Mouse (Mus musculus) embryonic facial prominence, embryonic 11.5 days (tissue): ENCODE data around the gene Zan. TPM values are rescaled to one million over a fixed set of nuclear protein-coding genes. Genes with fewer than 3 reads are reported as not detected.
"Not testable (repeated sequence)": the region's sequence is repeated elsewhere in the genome, so short reads cannot be mapped to it uniquely, and the experiment has no call there.

Source experiments
- ATAC-seq: fragments of 200-750 bp; cut with Nextera tagmentation; replicated peaks from 2 replicates; pipeline ENCODE4 v1.8.0; 2017; ENCODE audit warnings: low read depth; ENCODE audit not compliant: insufficient number of reproducible peaks, low FRiP score, low TSS enrichment
- DNase-seq: peaks from one replicate; pipeline ENCODE4 v3.0.0-alpha.2; 2015; ENCODE audit warnings: low spot score
- H3K27ac ChIP-seq: fragments of 300-500 bp; sonication (generic); replicated peaks from 2 replicates; pipeline ENCODE4 v1.5.1; 2014; ENCODE audit warnings: mild to moderate bottlenecking, low read depth, low read length, control low read depth
- H3K27me3 ChIP-seq: fragments of 300-500 bp; sonication (generic); 2 replicates; pipeline ENCODE4 v1.6.1; 2014; ENCODE audit warnings: mild to moderate bottlenecking, low read length, moderate library complexity, mixed read lengths; ENCODE audit not compliant: control insufficient read depth, insufficient read depth
- H3K36me3 ChIP-seq: fragments of 300-500 bp; sonication (generic); replicated peaks from 2 replicates; pipeline ENCODE4 v1.6.1; 2014; ENCODE audit warnings: low read depth, mild to moderate bottlenecking, low read length, moderate library complexity, mixed read lengths; ENCODE audit not compliant: control insufficient read depth, insufficient read depth
- H3K4me1 ChIP-seq: fragments of 300-500 bp; sonication (generic); 2 replicates; pipeline ENCODE4 v1.6.1; 2014; ENCODE audit warnings: low read length, mixed read lengths; ENCODE audit not compliant: control insufficient read depth, insufficient read depth
- H3K4me2 ChIP-seq: fragments of 300-500 bp; sonication (generic); 2 replicates; pipeline ENCODE4 v1.6.1; 2014; ENCODE audit warnings: low read depth, mild to moderate bottlenecking, control low read depth, low read length, moderate library complexity
- H3K4me3 ChIP-seq: fragments of 300-500 bp; sonication (generic); 2 replicates; pipeline ENCODE4 v1.5.1; 2014; ENCODE audit warnings: low read depth, low read length, control low read depth
- H3K9ac ChIP-seq: fragments of 300-500 bp; sonication (generic); replicated peaks from 2 replicates; pipeline ENCODE4 v1.6.1; 2014; ENCODE audit warnings: mild to moderate bottlenecking, control low read depth, low read length
- H3K9me3 ChIP-seq: fragments of 300-500 bp; sonication (generic); replicated peaks from 2 replicates; pipeline ENCODE4 v1.6.1; 2016; ENCODE audit warnings: mild to moderate bottlenecking, low read length, inconsistent platforms, mixed read lengths; ENCODE audit not compliant: control insufficient read depth
- WGBS: fragments of 180-500 bp; shearing (Covaris S2); extraction: QIAGEN DNeasy Blood & Tissue Kit; methylation state at CpG from one replicate; pipeline ENCODE4 v1.1.7; 2014; 5-methylcytosine and 5-hydroxymethylcytosine counted together
- polyA plus RNA-seq: library from polyadenylated mRNA; unstranded; fragments of >200 nt; fragmentation: Nextera tagmentation; extraction: Ambion mirVana; gene quantifications from 2 replicates; pipeline ENCODE4 v1.2.1, GENCODE M21; 2014

Zan gene
- polyA plus RNA-seq, 1 experiment from 2014 or later: 0.06 TPM

GRCm38 (mm10) chr5:137455866-137456591, 20.8 kb downstream of the Zan start:
- Histone ChIP-seq H3K4me1 (no peaks in the 10 kb centered on the region), H3K9me3 (no peaks in the 10 kb centered on the region)
- WGBS: 67% methylated on average over 7 of the region's 7 CpGs

DNA sequence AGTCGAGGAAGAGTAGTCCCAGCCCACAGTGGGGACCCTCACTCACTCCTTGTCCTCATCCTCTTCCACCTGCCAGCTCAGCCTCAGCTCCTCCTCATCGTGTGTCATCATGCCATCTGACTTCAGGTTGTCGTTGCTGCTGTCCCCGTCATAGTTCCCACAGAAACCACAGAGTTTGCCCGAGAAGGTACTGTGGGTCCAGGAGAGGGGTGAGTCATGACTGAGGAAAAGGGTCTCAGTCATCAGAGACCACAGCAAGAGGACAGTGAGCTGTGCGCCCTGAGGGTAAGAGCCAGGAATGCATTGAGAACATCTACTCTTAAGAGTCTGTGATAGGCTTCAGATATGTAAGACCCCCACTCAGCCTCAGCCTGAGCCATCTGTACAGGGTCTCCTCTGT, 21.7 kb downstream of the Zan start:
- Histone ChIP-seq H3K4me1 (no peaks in the 10 kb centered on the region), H3K27me3 (no peaks in the 10 kb centered on the region), H3K27ac (no peak overlapping the region), H3K9me3 (no peaks in the 10 kb centered on the region), H3K4me2 (no peak overlapping the region), H3K4me3 (no peak overlapping the region), H3K36me3 (no peaks in the 10 kb centered on the region), H3K9ac (no peak overlapping the region)
- WGBS: 82% methylated on average over 6 of the region's 6 CpGs
- no peak for ATAC-seq
- DNase-seq: no peak

More at GRCm38 (mm10) chr5:137455866-137456591, 20.8 kb downstream of the Zan start:
- Histone ChIP-seq H3K36me3 (no peaks in the 10 kb centered on the region), H3K4me2 (no peak overlapping the region), H3K4me3 (no peak overlapping the region), H3K9ac (no peak overlapping the region), H3K27me3 (no peaks in the 10 kb centered on the region), H3K27ac (no peak overlapping the region)
- DNase-seq: no peak
- ATAC-seq: no peak

DNA sequence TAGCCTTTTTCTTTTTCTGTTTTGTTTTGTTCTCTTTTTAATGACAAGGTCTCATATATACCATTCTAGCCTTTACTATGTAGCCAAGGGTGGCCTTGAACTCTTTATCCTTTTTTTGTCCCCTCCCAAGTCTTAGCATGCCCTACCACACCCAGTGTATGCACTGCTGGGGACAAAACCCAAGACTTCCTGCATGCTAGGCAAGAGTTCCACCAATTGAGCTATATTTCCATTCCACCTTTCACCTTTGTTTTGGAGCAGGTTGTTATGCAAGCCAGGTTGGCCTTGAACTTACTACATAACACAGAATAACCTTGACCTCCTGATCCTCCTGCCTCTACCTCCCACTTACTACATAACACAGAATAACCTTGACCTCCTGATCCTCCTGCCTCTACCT, 31.3 kb downstream of the Zan start:
- ATAC-seq: no peak
- H3K4me1 ChIP-seq: no peaks in the 10 kb centered on the region
- H3K27me3 ChIP-seq: no peaks in the 10 kb centered on the region
- H3K9me3 ChIP-seq: no peaks in the 10 kb centered on the region
- H3K4me2 ChIP-seq: no peak overlapping the region
- no peak for DNase-seq
- no peaks in the 10 kb centered on the region for H3K36me3 ChIP-seq
- H3K9ac ChIP-seq: no peak overlapping the region
- no peak overlapping the region for H3K4me3 ChIP-seq
- H3K27ac ChIP-seq: no peak overlapping the region

GRCm38 (mm10) chr5:137440216-137440855, 36.5 kb downstream of the Zan start:
- no peaks in the 10 kb centered on the region for H3K9me3 ChIP-seq
- H3K36me3 ChIP-seq: no peaks in the 10 kb centered on the region
- no peak overlapping the region for H3K9ac ChIP-seq
- no peak overlapping the region for H3K4me3 ChIP-seq
- no peak for ATAC-seq
- 85% methylated on average over 11 of the region's 11 CpGs for WGBS
- H3K27ac ChIP-seq: no peak overlapping the region
- H3K4me1 ChIP-seq: no peaks in the 10 kb centered on the region
- H3K27me3 ChIP-seq: no peaks in the 10 kb centered on the region
- no peak for DNase-seq
- H3K4me2 ChIP-seq: no peak overlapping the region

GRCm38 (mm10) chr5:137433889-137434288, 43.0 kb downstream of the Zan start:
- H3K9me3 ChIP-seq: no peaks in the 10 kb centered on the region
- H3K27me3 ChIP-seq: no peaks in the 10 kb centered on the region
- no peaks in the 10 kb centered on the region for H3K36me3 ChIP-seq
- H3K4me1 ChIP-seq: no peaks in the 10 kb centered on the region
- DNase-seq (no peak), ATAC-seq (no peak)
- no peak overlapping the region for H3K4me3 ChIP-seq
- H3K9ac ChIP-seq: no peak overlapping the region
- H3K27ac ChIP-seq: no peak overlapping the region
- no peak overlapping the region for H3K4me2 ChIP-seq
- WGBS: 72% methylated on average over 6 of the region's 6 CpGs

DNA sequence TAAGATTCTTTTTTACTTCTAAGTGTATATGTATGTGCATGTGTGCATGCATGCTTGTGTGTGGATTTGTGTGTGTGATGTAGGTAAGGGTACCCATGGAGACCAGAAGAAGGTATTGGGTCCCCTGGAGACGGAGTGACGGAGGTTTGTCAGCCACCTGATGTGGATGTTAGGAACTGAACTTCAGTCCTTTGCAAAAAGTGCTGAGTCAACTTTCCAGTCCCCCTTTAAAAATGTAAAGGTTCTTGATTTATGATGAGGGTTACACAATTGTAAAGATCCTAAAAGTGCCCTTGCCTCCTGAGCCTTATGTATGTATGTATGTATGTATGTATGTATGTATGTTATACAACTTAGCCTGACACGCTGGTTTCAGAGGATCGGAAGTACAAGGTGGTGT, 46.5 kb downstream of the Zan start:
- H3K4me2 ChIP-seq, H3K27ac ChIP-seq, H3K9ac ChIP-seq, H3K4me3 ChIP-seq, H3K4me1 ChIP-seq, H3K9me3 ChIP-seq, DNase-seq, H3K36me3 ChIP-seq, ATAC-seq, H3K27me3 ChIP-seq: not testable (repeated sequence)
- WGBS: 87% methylated on average over 4 of the region's 4 CpGs

DNA sequence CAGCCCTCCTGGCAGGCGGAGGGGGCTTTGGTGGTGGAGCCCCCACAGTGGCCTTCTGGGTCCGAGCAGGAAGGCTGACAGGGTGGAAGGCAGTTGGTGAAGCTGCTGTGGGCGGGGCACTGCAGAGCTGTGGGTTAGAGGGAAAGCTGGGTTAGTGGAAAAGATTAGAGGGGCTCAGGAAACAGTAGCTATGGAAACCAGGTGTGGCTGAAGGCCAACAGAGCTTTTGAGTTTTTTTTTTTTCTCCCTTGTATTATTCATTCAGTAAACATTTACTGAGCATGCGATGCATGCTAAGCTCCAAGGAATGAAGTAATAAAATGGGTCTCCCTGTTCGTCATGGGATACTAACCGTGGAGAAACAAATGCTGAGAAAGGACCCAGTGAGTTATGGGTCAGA, 51.2 kb downstream of the Zan start:
- Histone ChIP-seq H3K4me2 (no peak overlapping the region), H3K9me3 (no peaks in the 10 kb centered on the region), H3K27me3 (no peaks in the 10 kb centered on the region), H3K4me1 (no peaks in the 10 kb centered on the region), H3K36me3 (no peaks in the 10 kb centered on the region), H3K9ac (no peak overlapping the region), H3K27ac (no peak overlapping the region), H3K4me3 (no peak overlapping the region)
- ATAC-seq (no peak), DNase-seq (no peak)
- 74% methylated on average over 6 of the region's 6 CpGs for WGBS

DNA sequence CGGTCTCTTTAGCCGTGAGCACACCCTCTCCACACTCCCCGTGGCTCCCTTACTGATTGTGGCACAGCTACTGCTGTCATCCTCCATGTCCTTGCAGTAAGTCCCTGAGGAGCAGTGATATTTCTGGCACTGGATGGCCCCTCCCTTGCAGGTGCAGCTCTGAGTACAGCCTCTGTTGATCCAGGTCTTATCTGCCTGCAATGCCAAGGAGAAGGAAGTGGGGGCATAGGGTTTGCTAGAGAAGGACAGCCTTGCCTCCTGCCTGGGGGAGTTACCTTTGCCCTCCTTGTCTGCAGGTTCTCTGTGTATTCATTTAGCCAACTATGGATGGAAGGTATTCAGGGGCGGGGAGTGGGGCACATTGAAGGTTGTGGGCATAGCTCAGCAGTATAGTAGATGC, 57.0 kb downstream of the Zan start:
- Histone ChIP-seq H3K27ac (no peak overlapping the region), H3K36me3 (no peaks in the 10 kb centered on the region), H3K4me1 (no peaks in the 10 kb centered on the region), H3K27me3 (no peaks in the 10 kb centered on the region), H3K9ac (no peak overlapping the region), H3K4me2 (no peak overlapping the region), H3K9me3 (no peaks in the 10 kb centered on the region), H3K4me3 (no peak overlapping the region)
- no peak for DNase-seq
- 76% methylated on average over 4 of the region's 4 CpGs for WGBS
- no peak for ATAC-seq
